8 mouse cellular contexts compared by ENCODE assay signal in the genomic region with DNA sequence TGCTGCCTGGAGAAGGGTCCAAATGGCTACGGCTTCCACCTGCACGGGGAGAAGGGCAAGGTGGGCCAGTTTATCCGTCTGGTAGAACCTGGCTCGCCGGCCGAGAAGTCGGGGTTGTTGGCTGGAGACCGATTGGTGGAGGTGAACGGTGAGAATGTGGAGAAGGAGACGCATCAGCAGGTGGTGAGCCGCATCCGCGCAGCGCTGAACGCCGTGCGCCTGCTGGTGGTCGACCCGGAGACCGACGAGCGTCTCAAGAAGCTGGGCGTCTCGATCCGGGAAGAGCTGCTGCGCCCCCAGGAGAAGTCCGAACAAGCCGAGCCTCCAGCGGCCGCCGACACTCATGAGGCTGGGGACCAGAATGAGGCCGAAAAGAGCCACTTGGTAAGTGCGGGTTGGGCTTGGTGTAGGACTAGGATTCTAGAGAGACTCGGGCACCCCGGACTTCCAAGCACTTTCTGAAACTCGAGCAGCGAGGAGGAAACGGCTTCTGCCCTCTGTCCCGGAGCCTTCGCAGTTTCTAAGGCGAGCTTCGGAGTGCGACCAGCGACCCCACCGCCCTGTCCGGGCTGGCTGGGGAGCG. TPM values are rescaled to one million over a fixed set of nuclear protein-coding genes. Genes with fewer than 3 reads are reported as not detected.
DNase-seq lines count a peak whose midpoint lies in the region; ATAC-seq and TF ChIP-seq lines count a peak whose summit lies in the region.

No protein-coding gene starts in this region.

- peak overlapping the region; percentile 79 for H3K9ac ChIP-seq in heart, adult 2 months (ENCODE audit: low read depth, low read length)
- peak overlapping the region; percentile 49 for H3K9ac ChIP-seq in forebrain, embryonic 15.5 days (replicated peaks)
- peak overlapping the region; percentile 83 for H3K9ac ChIP-seq in kidney, postnatal 0 days (ENCODE audit: low read depth, low read length)

- no peak for TF ChIP-seq EP300 in heart, adult 2 months (IDR thresholded peaks at IDR 0.05; ENCODE audit: insufficient read depth, low read depth, low read length)

- peak overlapping the region; percentile 81 for H3K4me2 ChIP-seq in forebrain, embryonic 15.5 days (replicated peaks)
- H3K4me2 ChIP-seq in kidney, postnatal 0 days (ENCODE audit: low read length), result peak overlapping the region; percentile 82

- no peaks in the 10 kb centered on the region for H3K9me3 ChIP-seq in forebrain, embryonic 15.5 days
- H3K9me3 ChIP-seq in kidney, postnatal 0 days (replicated peaks; ENCODE audit: low read length), result no peaks in the 10 kb centered on the region

- under 1% methylated on average over 47 of the region's 47 CpGs for WGBS in heart, adult 2 months
- under 1% methylated on average over 47 of the region's 47 CpGs for WGBS in forebrain, embryonic 15.5 days
- WGBS in kidney, postnatal 0 days, result under 1% methylated on average over 47 of the region's 47 CpGs

- peak overlapping the region; percentile 87 for H3K4me3 ChIP-seq in heart, adult 2 months
- H3K4me3 ChIP-seq in forebrain, embryonic 15.5 days, result peak overlapping the region; percentile 58
- H3K4me3 ChIP-seq in kidney, postnatal 0 days (replicated peaks; ENCODE audit: low read depth, low read length), result peak overlapping the region; percentile 81

- H3K36me3 ChIP-seq in heart, adult 2 months (ENCODE audit: control insufficient read depth, insufficient read depth, low read length), result no peaks in the 10 kb centered on the region
- H3K36me3 ChIP-seq in forebrain, embryonic 15.5 days, result no peaks in the 10 kb centered on the region
- H3K36me3 ChIP-seq in kidney, postnatal 0 days (ENCODE audit: insufficient read depth, low read length), result no peaks in the 10 kb centered on the region

- intact Hi-C loops in heart, adult 2 months (cut with DNase I), result no loop called here
- intact Hi-C loops in left cerebral cortex, postnatal 14 days (cut with DNase I), result loop anchor here (2.0 to 5.0 kb wide), 2 partner anchors 19 to 104 kb away; partner anchors contain the start of gene Grin2c

- 0 out of 2 replicates have a peak, but pooled peaks have one; percentile 13 for TF ChIP-seq CTCF in heart, adult 2 months (IDR thresholded peaks at IDR 0.05)
- TF ChIP-seq CTCF in kidney, postnatal 0 days (IDR thresholded peaks at IDR 0.05; ENCODE audit: low read depth), result 0 out of 2 replicates have a peak, but pooled peaks have one; percentile 22

- peak overlapping the region; percentile 79 for H3K27ac ChIP-seq in heart, adult 2 months
- 0 out of 2 replicates have a peak overlapping the region, but pooled peaks have one; percentile 39 for H3K27ac ChIP-seq in forebrain, embryonic 15.5 days (replicated peaks)
- H3K27ac ChIP-seq in kidney, postnatal 0 days, result peak overlapping the region; percentile 88

- DNase-seq in heart, adult 2 months, result no peak
- DNase-seq in heart, adult 9 months (ENCODE audit: low spot score in 2 of 2), result no peak
- DNase-seq in R1 (ENCODE audit: low read depth, low spot score), result peak; percentile 70
- DNase-seq in kidney, postnatal 0 days (ENCODE audit: low spot score), result peak; percentile 65
- peak; percentile 81 for DNase-seq in thymus, postnatal 0 days (ENCODE audit: low spot score)
- no peak for DNase-seq in left cerebral cortex, postnatal 14 days (ENCODE audit: low spot score in 2 of 2)

- ATAC-seq in forebrain, embryonic 15.5 days (replicated peaks), result peak; percentile 46; the same call in 1 of the 2 replicates
- 0 out of 2 replicates have a peak, but pooled peaks have one; percentile 6 for ATAC-seq in kidney, postnatal 0 days (replicated peaks; ENCODE audit: low FRiP score, low read depth)
- peak; percentile 12; the same call in 1 of the 2 replicates for ATAC-seq in megakaryocyte-erythroid progenitor cell, adult 5-6 weeks (replicated peaks; ENCODE audit: low FRiP score, low TSS enrichment, poor library complexity, severe bottlenecking)

- H3K27me3 ChIP-seq in heart, adult 2 months (ENCODE audit: control insufficient read depth, insufficient read depth, low read length), result no peaks in the 10 kb centered on the region
- peaks cover 41% of the 10 kb centered on the region; the same call in 1 of the 2 replicates for H3K27me3 ChIP-seq in forebrain, embryonic 15.5 days
- no peaks in the 10 kb centered on the region for H3K27me3 ChIP-seq in kidney, postnatal 0 days (ENCODE audit: insufficient read depth, low read length)

- H3K79me2 ChIP-seq in heart, adult 2 months (replicated peaks; ENCODE audit: control insufficient read depth, insufficient read depth, low read length), result no peaks in the 10 kb centered on the region

- peaks cover 4% of the 10 kb centered on the region for H3K4me1 ChIP-seq in heart, adult 2 months (ENCODE audit: control insufficient read depth, insufficient read depth, low read length)
- H3K4me1 ChIP-seq in forebrain, embryonic 15.5 days, result peaks cover 37% of the 10 kb centered on the region
- peaks cover 16% of the 10 kb centered on the region for H3K4me1 ChIP-seq in kidney, postnatal 0 days (replicated peaks; ENCODE audit: insufficient read depth, low read length)

- no peak for TF ChIP-seq POLR2A in heart, adult 2 months (IDR thresholded peaks at IDR 0.05; ENCODE audit: insufficient read depth, low read depth, low read length)

RNA-seq across cellular contexts. Expression of gene Slc9a3r1, which starts 0.5 kb away (rescaled TPM):
- total RNA-seq in heart, adult 2 months (2021), result 10 to 100 TPM in 1 of 2 experiments, 1 to 10 TPM in 1; 8.1 to 10.1 TPM
- polyA plus RNA-seq in heart, adult 2 months (2012; rRNA removed), result 8.9 and 9.7 TPM in 2 replicates
- 45.8 and 50.5 TPM in 2 replicates for polyA plus RNA-seq in forebrain, embryonic 15.5 days (2015; fragmentation: Nextera tagmentation; extraction: Ambion mirVana)
- polyA plus RNA-seq in kidney, postnatal 0 days (2015; fragmentation: Nextera tagmentation; extraction: Ambion mirVana), result 163 and 172 TPM in 2 replicates
- 20.4 and 22.2 TPM in 2 replicates for total RNA-seq in megakaryocyte-erythroid progenitor cell, adult 5-6 weeks (2014; fragmentation: Nextera tagmentation)
- total RNA-seq in megakaryocyte-erythroid progenitor cell, adult 5-6 weeks (2017), result 25.9 and 28.3 TPM in 2 replicates
- 255 and 279 TPM in 2 replicates for polyA plus RNA-seq in thymus, postnatal 0 days (2015; fragmentation: Nextera tagmentation; extraction: Ambion mirVana)
- total RNA-seq in left cerebral cortex, postnatal 14 days (2021), result 10 to 100 TPM; 76.2 to 83.0 TPM

RNA-seq across cellular contexts. Expression of gene Tmem104, which starts 23.6 kb away (rescaled TPM):
- 10 to 100 TPM in 1 of 2 experiments, 1 to 10 TPM in 1; 8.8 to 11.6 TPM for total RNA-seq in heart, adult 2 months (2021)
- polyA plus RNA-seq in heart, adult 2 months (2012; rRNA removed), result 8.6 and 9.9 TPM in 2 replicates
- 10.8 and 12.4 TPM in 2 replicates for polyA plus RNA-seq in forebrain, embryonic 15.5 days (2015; fragmentation: Nextera tagmentation; extraction: Ambion mirVana)
- 12.0 and 12.6 TPM in 2 replicates for polyA plus RNA-seq in kidney, postnatal 0 days (2015; fragmentation: Nextera tagmentation; extraction: Ambion mirVana)
- 5.0 and 10.1 TPM in 2 replicates for total RNA-seq in megakaryocyte-erythroid progenitor cell, adult 5-6 weeks (2014; fragmentation: Nextera tagmentation)
- 1.8 and 7.9 TPM in 2 replicates for total RNA-seq in megakaryocyte-erythroid progenitor cell, adult 5-6 weeks (2017)
- 8.6 and 10.8 TPM in 2 replicates for polyA plus RNA-seq in thymus, postnatal 0 days (2015; fragmentation: Nextera tagmentation; extraction: Ambion mirVana)
- total RNA-seq in left cerebral cortex, postnatal 14 days (2021), result 10 to 100 TPM; 15.1 to 18.7 TPM

RNA-seq across cellular contexts. Expression of gene Nat9, which starts 24.0 kb away (rescaled TPM):
- 10 to 100 TPM; 18.5 to 23.6 TPM for total RNA-seq in heart, adult 2 months (2021)
- polyA plus RNA-seq in heart, adult 2 months (2012; rRNA removed), result 20.2 and 31.5 TPM in 2 replicates
- polyA plus RNA-seq in forebrain, embryonic 15.5 days (2015; fragmentation: Nextera tagmentation; extraction: Ambion mirVana), result 19.0 and 24.1 TPM in 2 replicates
- polyA plus RNA-seq in kidney, postnatal 0 days (2015; fragmentation: Nextera tagmentation; extraction: Ambion mirVana), result 26.8 TPM in 2 replicates
- 15.0 and 24.9 TPM in 2 replicates for total RNA-seq in megakaryocyte-erythroid progenitor cell, adult 5-6 weeks (2014; fragmentation: Nextera tagmentation)
- 19.4 and 51.5 TPM in 2 replicates for total RNA-seq in megakaryocyte-erythroid progenitor cell, adult 5-6 weeks (2017)
- polyA plus RNA-seq in thymus, postnatal 0 days (2015; fragmentation: Nextera tagmentation; extraction: Ambion mirVana), result 19.3 and 20.1 TPM in 2 replicates
- 10 to 100 TPM; 16.1 to 16.3 TPM for total RNA-seq in left cerebral cortex, postnatal 14 days (2021)

RNA-seq across cellular contexts. Expression of gene Cd300lf, which starts 29.9 kb away (rescaled TPM):
- under 1 TPM; 0.11 to 0.60 TPM for total RNA-seq in heart, adult 2 months (2021)
- polyA plus RNA-seq in heart, adult 2 months (2012; rRNA removed), result 0.38 and 1.00 TPM in 2 replicates
- 0.10 TPM in 1 of 2 replicates, not detected in the other for polyA plus RNA-seq in forebrain, embryonic 15.5 days (2015; fragmentation: Nextera tagmentation; extraction: Ambion mirVana)
- polyA plus RNA-seq in kidney, postnatal 0 days (2015; fragmentation: Nextera tagmentation; extraction: Ambion mirVana), result 0.33 TPM in 2 replicates
- total RNA-seq in megakaryocyte-erythroid progenitor cell, adult 5-6 weeks (2014; fragmentation: Nextera tagmentation), result 2.1 TPM in 1 of 2 replicates, not detected in the other
- 1.0 and 3.4 TPM in 2 replicates for total RNA-seq in megakaryocyte-erythroid progenitor cell, adult 5-6 weeks (2017)
- 0.76 and 2.0 TPM in 2 replicates for polyA plus RNA-seq in thymus, postnatal 0 days (2015; fragmentation: Nextera tagmentation; extraction: Ambion mirVana)
- total RNA-seq in left cerebral cortex, postnatal 14 days (2021), result under 1 TPM; 0.59 to 0.62 TPM

Comparison
In these comparisons a context has a peak if more than half of its experiments do, and no peak if none do; other contexts are left out.
1. DNase-seq: peak in R1 (single experiment), kidney, postnatal 0 days (single experiment) and thymus, postnatal 0 days (single experiment); none in heart, adult 2 months (0 of 2), heart, adult 9 months (0 of 2) and left cerebral cortex, postnatal 14 days (0 of 2).
2. Peak in every context shown above with its lines, with median percentiles within 50 percentile points of each other: H3K27ac ChIP-seq, H3K4me3 ChIP-seq, H3K9ac ChIP-seq and ATAC-seq.